Mouse (Mus musculus) liver, embryonic 14 days (tissue): ENCODE results near the gene Tmprss11b. TPM values are rescaled to one million over a fixed set of nuclear protein-coding genes. Genes with fewer than 3 reads are reported as not detected.

Source experiments
- polyA plus RNA-seq: library from polyadenylated mRNA; depleted of rRNA; stranded (reverse); fragments of >200 nt; gene quantifications from 2 replicates; pipeline ENCODE4 v1.2.3, GENCODE M21; 2012; rRNA removed

Tmprss11b gene
- polyA plus RNA-seq: not detected in 2 replicates

DNA sequence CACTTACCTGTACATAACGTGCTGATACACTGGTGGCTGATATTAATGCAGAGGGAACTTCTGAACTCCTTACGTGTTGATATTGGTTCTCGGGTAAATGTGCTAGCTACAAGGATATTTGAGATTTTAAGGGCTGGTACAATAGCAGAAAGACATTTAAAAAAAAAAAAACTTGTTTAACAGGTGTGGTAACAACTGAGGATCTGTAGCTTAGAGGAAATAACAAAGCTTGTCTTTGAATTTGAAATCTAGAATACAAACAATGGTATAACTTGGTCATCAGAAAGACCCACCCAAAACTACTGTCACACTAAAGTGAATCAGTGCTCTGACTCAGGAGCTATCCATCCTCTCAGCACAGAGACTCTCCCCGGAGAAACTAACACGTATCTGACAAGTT is at the start of gene Tmprss11b:
Tmprss11b (minus strand) TSS at position 101 of the 400 bp plus-strand sequence.

DNA sequence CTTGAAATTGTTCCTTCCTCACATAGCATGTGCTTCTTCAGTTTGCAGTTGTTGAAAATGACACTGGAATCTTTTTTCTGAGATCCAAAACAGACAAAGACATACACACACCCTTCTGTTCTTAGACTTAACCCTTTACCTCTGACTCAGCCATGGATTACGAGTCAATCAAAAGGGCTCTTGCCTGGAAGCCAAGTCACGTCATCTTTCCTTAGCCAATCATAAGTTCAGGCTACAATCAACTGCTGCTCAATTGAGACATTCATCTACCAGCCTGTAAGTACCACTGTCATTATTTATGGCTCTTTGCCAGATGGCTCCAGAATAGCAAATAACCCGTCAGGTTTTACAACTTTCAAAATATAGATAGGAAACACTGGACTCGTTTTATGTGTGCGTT is 43.8 kb downstream of the Tmprss11b start, which contains the start of gene Tmprss11f:
Tmprss11f (minus strand) TSS at position 101 of the 400 bp plus-strand sequence.

Other genes starting within 250 kb of the Tmprss11b start
- not detected in 2 replicates for gene Tmprss11a, start 207.4 kb downstream of the Tmprss11b start, polyA plus RNA-seq
- not detected in 2 replicates for gene Tmprss11g, start 157.8 kb downstream of the Tmprss11b start, polyA plus RNA-seq
- gene Tmprss11f, start 43.9 kb downstream of the Tmprss11b start, polyA plus RNA-seq: not detected in 2 replicates
- gene Tmprss11e, start 69.5 kb upstream of the Tmprss11b start, polyA plus RNA-seq: not detected in 2 replicates
- 23.9 and 24.7 TPM in 2 replicates for gene Ythdc1, start 127.9 kb upstream of the Tmprss11b start, polyA plus RNA-seq
- gene Ugt2b34, start 230.6 kb upstream of the Tmprss11b start, polyA plus RNA-seq: 48.1 and 58.0 TPM in 2 replicates